ENCODE assay signal across 15 mouse cellular contexts in genomic region chr5:113876176-113876575, GRCm38 (mm10). TPM values are rescaled to one million over a fixed set of nuclear protein-coding genes. Genes with fewer than 3 reads are reported as not detected.
A peak's percentile ranks its signal among the peaks of the same experiment; 100 is the strongest.
DNase-seq lines count a peak whose midpoint lies in the region; ATAC-seq and TF ChIP-seq lines count a peak whose summit lies in the region.
"Had no signal": no experiment of that assay in that cellular context is flagged by ENCODE, and none has a peak within 500 bp of the region (broad histone marks: within the 10 kb centered on the region; RNA-seq: fewer than 3 reads in every experiment).

No protein-coding gene starts in this region.

- DNase-seq in heart, embryonic 10.5 days (ENCODE audit: low spot score) = no peak
- DNase-seq in heart, postnatal 14 days = no peak
- DNase-seq in midbrain, postnatal 0 days (ENCODE audit: low spot score) = no peak
- no peak for DNase-seq in forebrain, embryonic 14.5 days (ENCODE audit: low spot score)
- no peak for DNase-seq in frontal cortex, postnatal 36 days (ENCODE audit: low spot score in 2 of 2)
- no peak for DNase-seq in right cerebral cortex, postnatal 25 days
- DNase-seq: adrenal gland, postnatal 36 days; cerebellum, postnatal 10 days; layer of hippocampus, postnatal 36 days; lung, adult 2 months had no signal

- no peak for TF ChIP-seq CTCF in midbrain, postnatal 0 days (IDR thresholded peaks at IDR 0.05)

- ATAC-seq in midbrain, embryonic 12.5 days (ENCODE audit: low FRiP score, low read depth) = no peak
- no peak for ATAC-seq in midbrain, postnatal 0 days (ENCODE audit: low FRiP score)
- no peak for ATAC-seq in forebrain, embryonic 14.5 days
- no peak for ATAC-seq in midbrain, embryonic 16.5 days
- ATAC-seq: Patski had no signal

- H3K9me3 ChIP-seq in heart, embryonic 10.5 days = no peaks in the 10 kb centered on the region
- H3K9me3 ChIP-seq in midbrain, embryonic 12.5 days = no peaks in the 10 kb centered on the region
- H3K9me3 ChIP-seq in midbrain, postnatal 0 days (ENCODE audit: low read length) = no peaks in the 10 kb centered on the region
- H3K9me3 ChIP-seq in forebrain, embryonic 14.5 days (replicated peaks; ENCODE audit: control insufficient read depth, low read length) = no peaks in the 10 kb centered on the region
- no peaks in the 10 kb centered on the region for H3K9me3 ChIP-seq in midbrain, embryonic 16.5 days (replicated peaks; ENCODE audit: control insufficient read depth, low read length, poor library complexity, severe bottlenecking)
- H3K9me3 ChIP-seq: hindbrain, embryonic 15.5 days had no signal

- peaks cover 57% of the 10 kb centered on the region for H3K36me3 ChIP-seq in heart, embryonic 10.5 days
- peaks cover 44% of the 10 kb centered on the region for H3K36me3 ChIP-seq in midbrain, embryonic 12.5 days
- peaks cover 19% of the 10 kb centered on the region for H3K36me3 ChIP-seq in midbrain, postnatal 0 days (ENCODE audit: insufficient read depth, low read length)
- H3K36me3 ChIP-seq in forebrain, embryonic 14.5 days (ENCODE audit: control insufficient read depth, insufficient read depth, low read length) = peaks cover 53% of the 10 kb centered on the region
- peaks cover 21% of the 10 kb centered on the region for H3K36me3 ChIP-seq in midbrain, embryonic 16.5 days (ENCODE audit: control insufficient read depth, insufficient read depth, low read length)

- H3K9ac ChIP-seq in midbrain, embryonic 12.5 days (replicated peaks) = no peak overlapping the region
- H3K9ac ChIP-seq in midbrain, postnatal 0 days (replicated peaks; ENCODE audit: low read length, poor library complexity, severe bottlenecking) = no peak overlapping the region
- no peak overlapping the region for H3K9ac ChIP-seq in forebrain, embryonic 14.5 days (ENCODE audit: low read length)
- H3K9ac ChIP-seq in midbrain, embryonic 16.5 days (ENCODE audit: low read depth, low read length) = no peak overlapping the region
- H3K9ac ChIP-seq: hindbrain, embryonic 15.5 days had no signal

- intact Hi-C loops in heart, postnatal 14 days (cut with DNase I) = no loop called here

- H3K4me3 ChIP-seq in heart, embryonic 10.5 days = no peak overlapping the region
- no peak overlapping the region for H3K4me3 ChIP-seq in midbrain, embryonic 12.5 days
- no peak overlapping the region for H3K4me3 ChIP-seq in midbrain, postnatal 0 days (ENCODE audit: low read depth, low read length)
- H3K4me3 ChIP-seq in forebrain, embryonic 14.5 days (ENCODE audit: low read depth, low read length) = no peak overlapping the region
- no peak overlapping the region for H3K4me3 ChIP-seq in midbrain, embryonic 16.5 days (ENCODE audit: low read depth, low read length)
- H3K4me3 ChIP-seq: hindbrain, embryonic 15.5 days had no signal

- peaks cover 80% of the 10 kb centered on the region for H3K4me1 ChIP-seq in heart, embryonic 10.5 days
- H3K4me1 ChIP-seq in midbrain, embryonic 12.5 days = peaks cover 64% of the 10 kb centered on the region
- H3K4me1 ChIP-seq in midbrain, postnatal 0 days (ENCODE audit: insufficient read depth, low read length) = peaks cover 29% of the 10 kb centered on the region
- peaks cover 37% of the 10 kb centered on the region for H3K4me1 ChIP-seq in forebrain, embryonic 14.5 days (ENCODE audit: control insufficient read depth, insufficient read depth, low read length)
- H3K4me1 ChIP-seq in midbrain, embryonic 16.5 days (ENCODE audit: control insufficient read depth, insufficient read depth, low read length) = peaks cover 41% of the 10 kb centered on the region

- peak overlapping the region; percentile 72; the same call in 1 of the 2 replicates for H3K27ac ChIP-seq in heart, embryonic 10.5 days
- peak overlapping the region; percentile 32; the same call in 1 of the 2 replicates for H3K27ac ChIP-seq in midbrain, embryonic 12.5 days (replicated peaks)
- no peak overlapping the region for H3K27ac ChIP-seq in midbrain, postnatal 0 days (ENCODE audit: low read depth, low read length)
- H3K27ac ChIP-seq in forebrain, embryonic 14.5 days (ENCODE audit: low read depth, low read length) = peak overlapping the region; percentile 24; the same call in 1 of the 2 replicates
- H3K27ac ChIP-seq in midbrain, embryonic 16.5 days (ENCODE audit: low read length) = 0 out of 2 replicates have a peak overlapping the region, but pooled peaks have one; percentile 17
- H3K27ac ChIP-seq: hindbrain, embryonic 15.5 days; macrophage had no signal

- WGBS in heart, embryonic 10.5 days = 87% methylated on average over 7 of the region's 7 CpGs
- WGBS in midbrain, embryonic 12.5 days = 90% methylated on average over 7 of the region's 7 CpGs
- 96% methylated on average over 7 of the region's 7 CpGs for WGBS in midbrain, postnatal 0 days
- 93% methylated on average over 7 of the region's 7 CpGs for WGBS in forebrain, embryonic 14.5 days
- 92% methylated on average over 7 of the region's 7 CpGs for WGBS in midbrain, embryonic 16.5 days

- H3K27me3 ChIP-seq in heart, embryonic 10.5 days (ENCODE audit: insufficient read depth, poor library complexity, severe bottlenecking) = no peaks in the 10 kb centered on the region
- no peaks in the 10 kb centered on the region for H3K27me3 ChIP-seq in midbrain, embryonic 12.5 days
- H3K27me3 ChIP-seq in midbrain, postnatal 0 days (ENCODE audit: insufficient read depth, low read length) = no peaks in the 10 kb centered on the region
- H3K27me3 ChIP-seq in forebrain, embryonic 14.5 days (replicated peaks; ENCODE audit: control insufficient read depth, insufficient read depth, low read length) = no peaks in the 10 kb centered on the region
- no peaks in the 10 kb centered on the region for H3K27me3 ChIP-seq in midbrain, embryonic 16.5 days (ENCODE audit: control insufficient read depth, insufficient read depth, low read depth, low read length)
- H3K27me3 ChIP-seq: hindbrain, embryonic 15.5 days; Patski had no signal

- H3K4me2 ChIP-seq in midbrain, embryonic 12.5 days (replicated peaks) = no peak overlapping the region
- no peak overlapping the region for H3K4me2 ChIP-seq in midbrain, postnatal 0 days (ENCODE audit: low read depth, low read length, poor library complexity, severe bottlenecking)
- no peak overlapping the region for H3K4me2 ChIP-seq in forebrain, embryonic 14.5 days (ENCODE audit: low read length)
- H3K4me2 ChIP-seq in midbrain, embryonic 16.5 days (ENCODE audit: low read length) = no peak overlapping the region
- H3K4me2 ChIP-seq: hindbrain, embryonic 15.5 days had no signal

RNA-seq across cellular contexts. Expression of gene Coro1c, which starts 32.4 kb away (rescaled TPM):
- 163 and 178 TPM in 2 replicates for polyA plus RNA-seq in heart, embryonic 10.5 days (2016; fragmentation: Nextera tagmentation; extraction: Ambion mirVana)
- 10 to 100 TPM; 41.1 to 51.1 TPM for total RNA-seq in heart, postnatal 14 days (2021)
- polyA plus RNA-seq in midbrain, embryonic 12.5 days (2016; fragmentation: Nextera tagmentation; extraction: Ambion mirVana) = 227 and 244 TPM in 2 replicates
- total RNA-seq in midbrain, postnatal 0 days (2014; rRNA removed) = 157 and 311 TPM in 2 replicates
- 165 and 171 TPM in 2 replicates for polyA plus RNA-seq in midbrain, postnatal 0 days (2015; fragmentation: Nextera tagmentation; extraction: Ambion mirVana)
- polyA plus RNA-seq in forebrain, embryonic 14.5 days (2014; fragmentation: Nextera tagmentation; extraction: Ambion mirVana) = 169 and 193 TPM in 2 replicates
- polyA plus RNA-seq in midbrain, embryonic 16.5 days (2015; fragmentation: Nextera tagmentation; extraction: Ambion mirVana) = 201 and 209 TPM in 2 replicates

RNA-seq across cellular contexts. Expression of gene Selplg, which starts 43.7 kb away (rescaled TPM):
- 0.64 and 1.3 TPM in 2 replicates for polyA plus RNA-seq in heart, embryonic 10.5 days (2016; fragmentation: Nextera tagmentation; extraction: Ambion mirVana)
- 1 to 10 TPM; 2.3 to 6.4 TPM for total RNA-seq in heart, postnatal 14 days (2021)
- 1.1 and 1.4 TPM in 2 replicates for polyA plus RNA-seq in midbrain, embryonic 12.5 days (2016; fragmentation: Nextera tagmentation; extraction: Ambion mirVana)
- 0.52 and 3.1 TPM in 2 replicates for total RNA-seq in midbrain, postnatal 0 days (2014; rRNA removed)
- 1.9 and 2.3 TPM in 2 replicates for polyA plus RNA-seq in midbrain, postnatal 0 days (2015; fragmentation: Nextera tagmentation; extraction: Ambion mirVana)
- 1.8 and 1.9 TPM in 2 replicates for polyA plus RNA-seq in forebrain, embryonic 14.5 days (2014; fragmentation: Nextera tagmentation; extraction: Ambion mirVana)
- polyA plus RNA-seq in midbrain, embryonic 16.5 days (2015; fragmentation: Nextera tagmentation; extraction: Ambion mirVana) = 1.6 and 2.0 TPM in 2 replicates
